Mouse (Mus musculus) urinary bladder, postnatal 14 days (tissue): ENCODE data around the gene Fam129b.

Experiments
- DNase-seq: peaks from one replicate; pipeline ENCODE4 v3.0.0; 2021; ENCODE audit warnings: low spot score

Fam129b gene

DNA sequence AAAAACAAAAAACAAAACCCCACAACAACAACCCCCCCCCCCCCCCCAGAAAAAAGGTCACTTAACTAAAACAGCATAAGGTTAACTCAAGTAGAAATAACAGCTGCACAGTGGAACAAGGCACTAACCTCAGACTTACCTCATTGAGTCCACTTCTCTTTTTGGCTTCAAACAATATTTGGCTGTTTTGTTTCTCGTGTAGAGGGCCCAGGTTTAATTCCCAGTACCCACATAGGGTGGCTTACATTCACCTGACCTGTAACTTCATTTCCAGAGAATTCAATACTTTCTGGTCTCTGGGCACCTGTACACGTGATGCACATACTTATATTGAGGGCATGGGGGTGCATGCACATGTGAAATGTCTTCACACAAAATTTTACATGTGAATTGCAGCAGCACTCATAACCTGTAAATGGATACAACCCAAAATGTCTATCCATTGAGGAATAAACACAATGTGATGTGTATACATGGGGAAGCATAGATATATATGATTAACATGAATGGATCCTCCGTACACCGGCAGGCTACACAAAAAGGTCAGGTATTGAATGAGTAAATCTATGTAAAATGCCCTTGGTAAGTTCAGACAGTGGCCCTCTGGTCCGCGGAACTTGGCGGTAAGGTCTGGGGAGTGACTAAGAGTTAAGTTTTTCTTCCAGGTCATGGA, 89.7 kb downstream of the Fam129b start:
- DNase-seq: no peak

DNA sequence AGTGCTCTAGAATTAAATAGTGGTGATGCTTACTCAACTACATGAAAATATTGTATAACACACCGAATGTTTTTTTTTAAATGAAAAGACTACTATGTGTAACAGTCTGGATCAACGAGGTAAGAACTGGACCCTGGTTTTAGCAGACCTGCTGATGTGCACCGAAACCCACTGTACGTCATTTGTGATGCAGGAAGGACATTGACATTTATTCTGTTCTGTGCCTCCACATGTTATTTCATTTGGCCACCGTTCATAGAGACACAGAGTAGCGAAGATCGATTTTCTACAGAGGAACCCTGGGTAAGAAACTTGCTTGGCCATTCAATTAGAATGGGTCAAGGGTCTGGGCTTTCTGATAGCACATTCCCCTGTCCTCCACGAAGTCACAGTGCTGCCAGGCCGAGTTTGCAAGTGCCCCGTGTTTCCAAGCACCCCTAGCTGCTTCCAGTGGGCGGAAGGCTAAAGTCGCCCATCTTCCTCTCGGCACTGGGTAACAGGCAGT, 90.3 kb downstream of the Fam129b start:
- DNase-seq: no peak

DNA sequence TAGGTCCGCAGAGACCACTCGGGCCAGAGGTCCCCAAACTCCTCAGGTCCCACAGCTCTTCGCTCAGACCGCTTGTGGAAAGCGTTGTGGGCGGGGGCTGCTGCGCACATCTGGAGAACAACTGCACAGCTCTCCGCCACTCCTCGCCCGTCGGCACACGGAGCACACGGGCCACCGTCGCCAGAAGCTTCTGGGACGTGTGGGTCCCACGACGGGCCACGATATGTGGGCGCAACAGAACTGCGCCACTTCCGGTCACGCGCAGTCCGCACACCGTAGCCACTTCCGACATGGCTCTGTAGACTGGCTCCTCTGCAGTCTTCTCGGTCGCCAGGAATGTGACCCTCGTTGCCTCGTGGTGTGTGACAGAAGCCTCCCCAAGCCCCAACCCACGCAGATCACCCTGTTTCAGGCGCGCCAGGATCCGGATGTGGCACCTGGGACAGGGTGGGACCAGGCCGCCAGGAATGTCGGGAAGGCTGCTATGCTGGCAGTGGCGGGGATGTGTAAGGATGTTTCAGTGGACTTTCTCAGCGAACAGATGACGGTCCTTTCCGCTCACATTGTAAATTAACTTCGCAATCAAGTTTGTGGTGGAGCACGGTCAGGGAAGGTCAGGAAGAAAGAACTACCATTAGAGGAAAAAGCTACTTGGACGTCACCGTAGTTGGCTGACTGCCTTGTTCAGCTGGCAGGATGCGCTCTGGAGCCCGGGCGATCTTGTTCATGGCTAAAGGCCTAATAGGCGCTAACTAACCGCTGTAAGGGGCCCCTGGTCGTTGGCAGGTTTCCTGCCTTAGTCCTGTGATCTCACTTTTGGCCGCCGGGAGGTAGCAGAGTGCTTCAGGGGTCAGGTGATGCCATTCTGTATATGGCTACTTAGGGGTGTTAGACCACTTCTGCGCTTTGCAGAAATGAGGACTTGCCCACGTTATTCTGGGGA, 91.0 kb downstream of the Fam129b start:
- peak; percentile 83 for DNase-seq

DNA sequence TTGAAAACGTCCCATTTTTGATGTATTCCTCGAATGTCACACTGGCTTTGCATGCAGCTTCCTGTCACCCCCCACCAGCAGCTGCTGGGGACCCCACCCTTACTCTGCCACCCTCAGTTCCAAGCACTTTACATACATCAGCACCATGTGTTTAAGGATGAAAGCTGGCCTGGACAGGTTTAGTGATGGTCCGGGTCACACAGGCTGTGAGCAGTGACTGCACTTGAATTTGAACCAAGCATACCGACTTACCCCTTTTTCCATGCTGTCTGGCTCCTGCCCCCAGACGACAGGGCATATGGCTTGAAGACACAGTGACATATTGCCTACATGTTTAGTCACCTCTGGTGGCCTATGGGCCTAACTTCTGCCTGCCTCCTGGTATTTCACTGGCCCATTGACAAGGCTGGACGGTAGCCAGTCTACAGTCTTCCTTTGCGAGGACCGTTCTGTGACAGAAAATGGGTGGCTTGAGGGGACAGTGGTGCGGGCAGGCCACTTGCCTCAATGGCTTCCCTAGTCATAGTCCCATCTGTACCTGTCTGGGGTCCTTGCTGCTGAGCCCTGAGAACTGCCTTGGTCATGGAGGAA, 92.2 kb downstream of the Fam129b start:
- DNase-seq: no peak

DNA sequence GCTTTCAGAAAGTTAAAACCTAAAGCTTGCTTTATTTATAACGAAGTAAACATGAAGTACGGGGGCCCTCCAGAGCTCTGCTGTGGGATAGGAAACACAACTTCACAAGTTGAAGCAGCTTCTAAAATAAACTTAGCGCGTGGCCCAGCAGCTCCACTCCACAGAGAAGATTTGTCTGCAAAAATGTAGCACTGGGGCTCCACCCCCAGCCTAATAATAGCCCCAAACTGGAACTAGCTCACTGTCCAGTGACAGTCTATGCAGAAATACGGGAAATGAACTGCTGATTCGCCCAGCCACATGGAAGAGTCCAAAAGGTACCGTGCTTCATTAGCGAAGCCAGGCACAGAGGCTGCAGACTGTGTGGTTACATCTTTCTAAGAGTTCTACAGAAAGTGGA, 93.4 kb downstream of the Fam129b start:
- DNase-seq: no peak

DNA sequence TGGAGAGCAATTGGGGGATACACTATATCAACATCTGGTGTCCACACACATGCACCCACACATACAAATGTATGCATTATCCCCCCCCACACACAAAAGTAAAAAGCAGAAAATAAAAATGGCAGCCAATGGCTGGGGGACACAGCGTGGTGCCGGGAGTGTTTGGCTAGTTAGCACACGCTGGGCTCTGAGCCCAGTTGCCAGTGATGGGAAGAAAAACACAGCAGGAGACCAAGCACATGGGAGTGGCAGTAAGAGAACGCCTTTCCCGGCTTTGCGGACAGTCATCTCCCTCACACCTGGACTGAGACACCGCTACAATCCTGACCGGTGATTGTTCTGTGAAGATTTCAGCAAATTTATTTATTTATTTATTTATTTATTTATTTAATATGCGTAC, 95.3 kb downstream of the Fam129b start:
- no peak for DNase-seq

DNA sequence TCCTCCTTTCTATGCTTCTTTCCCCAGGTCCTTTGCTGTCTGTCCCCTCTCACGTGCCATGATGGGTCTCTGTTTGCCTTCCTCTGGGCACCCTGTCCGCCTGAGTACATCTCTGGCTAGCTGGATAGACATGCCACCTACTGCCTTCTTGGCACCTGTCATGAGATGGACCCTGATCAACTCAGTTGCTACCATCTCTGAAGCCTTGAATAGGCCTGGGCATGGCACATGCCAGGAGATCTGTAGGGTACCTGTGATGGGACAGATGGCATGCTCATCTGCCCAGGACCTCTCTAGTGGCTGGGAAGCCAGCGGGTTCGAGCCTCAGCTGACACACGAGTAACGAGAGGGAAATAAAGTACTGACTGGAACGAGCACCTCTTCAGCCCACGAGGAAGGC, 98.3 kb downstream of the Fam129b start:
- no peak for DNase-seq
